8 mouse cellular contexts compared by ENCODE assay signal in genomic region chr2:30177700-30178675, GRCm38 (mm10). TPM values are rescaled to one million over a fixed set of nuclear protein-coding genes. Genes with fewer than 3 reads are reported as not detected.
DNase-seq lines count a peak whose midpoint lies in the region; ATAC-seq and TF ChIP-seq lines count a peak whose summit lies in the region.

Spout1 (minus strand) TSS chr2:30178459.

- intact Hi-C loops in heart, postnatal 36 days (cut with DNase I): loop anchor here (1.0 to 2.0 kb wide), 3 partner anchors 25 to 93 kb away; partner anchors contain the start of gene Lrrc8a

- peak within 1 kb of the TSS; percentile 26; the same call in 1 of the 2 replicates for H3K27ac ChIP-seq in forebrain, embryonic 16.5 days (ENCODE audit: low read length)
- peak within 1 kb of the TSS; percentile 87 for H3K27ac ChIP-seq in layer of hippocampus, adult 2 months
- H3K27ac ChIP-seq in lung, embryonic 14.5 days (ENCODE audit: low read depth): peak within 1 kb of the TSS; percentile 46; the same call in 1 of the 2 replicates
- H3K27ac ChIP-seq in olfactory bulb, adult 2 months (ENCODE audit: insufficient read depth, low read depth, low read length): no peak within 1 kb of the TSS; the same call in 1 of the 2 replicates
- H3K27ac ChIP-seq in thymus, adult 2 months (ENCODE audit: control insufficient read depth, insufficient read depth, low read length): no peak within 1 kb of the TSS

- ATAC-seq in G1E (ENCODE audit: extremely low read depth, insufficient number of reproducible peaks, low FRiP score, poor library complexity, severe bottlenecking): peak; percentile 95
- ATAC-seq in forebrain, embryonic 16.5 days: peak; percentile 100
- ATAC-seq in lung, embryonic 14.5 days (ENCODE audit: insufficient read depth): peak; percentile 99

- peaks cover 2% of the 10 kb centered on the region; the same call in 1 of the 2 replicates for H3K27me3 ChIP-seq in G1E (ENCODE audit: insufficient read depth, low read length)
- no peaks in the 10 kb centered on the region for H3K27me3 ChIP-seq in forebrain, embryonic 16.5 days (replicated peaks; ENCODE audit: control insufficient read depth, insufficient read depth, low read length)
- H3K27me3 ChIP-seq in lung, embryonic 14.5 days (ENCODE audit: insufficient read depth, low read length): no peaks in the 10 kb centered on the region
- H3K27me3 ChIP-seq in thymus, adult 2 months (ENCODE audit: control insufficient read depth, insufficient read depth, low read length): no peaks in the 10 kb centered on the region

- peaks cover 52% of the 10 kb centered on the region for H3K4me1 ChIP-seq in G1E (ENCODE audit: insufficient read depth, low read depth, low read length)
- H3K4me1 ChIP-seq in forebrain, embryonic 16.5 days (replicated peaks; ENCODE audit: control insufficient read depth, insufficient read depth, low read length): peaks cover 9% of the 10 kb centered on the region
- peaks cover 7% of the 10 kb centered on the region; the same call in 1 of the 2 replicates for H3K4me1 ChIP-seq in lung, embryonic 14.5 days (ENCODE audit: insufficient read depth)
- peaks cover 24% of the 10 kb centered on the region for H3K4me1 ChIP-seq in olfactory bulb, adult 2 months (ENCODE audit: control insufficient read depth, insufficient read depth, low read length)
- H3K4me1 ChIP-seq in thymus, adult 2 months (replicated peaks; ENCODE audit: control insufficient read depth, insufficient read depth, low read length): peaks cover 12% of the 10 kb centered on the region

- no peak for TF ChIP-seq CTCF in G1E (IDR thresholded peaks at IDR 0.05; ENCODE audit: low read depth, low read length)
- TF ChIP-seq CTCF in layer of hippocampus, adult 2 months (conservative IDR thresholded peaks at IDR 0.05): no peak
- no peak for TF ChIP-seq CTCF in lung, embryonic 14.5 days (IDR thresholded peaks at IDR 0.05; ENCODE audit: low read depth)
- no peak for TF ChIP-seq CTCF in olfactory bulb, adult 2 months (IDR thresholded peaks at IDR 0.05; ENCODE audit: insufficient read depth, low read depth, low read length)
- 0 out of 2 replicates have a peak, but pooled peaks have one; percentile 32 for TF ChIP-seq CTCF in thymus, adult 2 months (IDR thresholded peaks at IDR 0.05; ENCODE audit: borderline replicate concordance, control insufficient read depth, extremely low read depth, insufficient read depth, low read length, poor library complexity)

- H3K9ac ChIP-seq in forebrain, embryonic 16.5 days (replicated peaks; ENCODE audit: low read depth, low read length): peak within 1 kb of the TSS; percentile 61
- H3K9ac ChIP-seq in lung, embryonic 14.5 days: peak within 1 kb of the TSS; percentile 80

- WGBS in forebrain, embryonic 16.5 days: 3% methylated on average over 54 of the region's 54 CpGs
- WGBS in lung, embryonic 14.5 days: 1% methylated on average over 51 of the region's 54 CpGs
- WGBS in olfactory bulb, adult 2 months: 2% methylated on average over 54 of the region's 54 CpGs
- 3% methylated on average over 54 of the region's 54 CpGs for WGBS in thymus, adult 2 months

- TF ChIP-seq POLR2A in olfactory bulb, adult 2 months (IDR thresholded peaks at IDR 0.05; ENCODE audit: insufficient read depth, low read depth, low read length): peak; percentile 74
- TF ChIP-seq POLR2A in thymus, adult 2 months (IDR thresholded peaks at IDR 0.05; ENCODE audit: control insufficient read depth, extremely low read depth, insufficient read depth, low read length, poor library complexity): peak; percentile 61; the same call in 1 of the 2 replicates

- H3K4me2 ChIP-seq in forebrain, embryonic 16.5 days (ENCODE audit: low read length): peak within 1 kb of the TSS; percentile 82
- H3K4me2 ChIP-seq in lung, embryonic 14.5 days: peak within 1 kb of the TSS; percentile 68

- peaks cover 45% of the 10 kb centered on the region for H3K36me3 ChIP-seq in G1E (replicated peaks)
- H3K36me3 ChIP-seq in forebrain, embryonic 16.5 days (ENCODE audit: control insufficient read depth, insufficient read depth): peaks cover 15% of the 10 kb centered on the region
- peaks cover 40% of the 10 kb centered on the region for H3K36me3 ChIP-seq in lung, embryonic 14.5 days (ENCODE audit: insufficient read depth)
- H3K36me3 ChIP-seq in thymus, adult 2 months (ENCODE audit: control insufficient read depth, insufficient read depth, low read length): 0 out of 2 replicates have a peak, but pooled peaks cover 6% of the 10 kb centered on the region

- peak; percentile 78 for DNase-seq in G1E (ENCODE audit: low spot score)
- DNase-seq in cerebellum, adult 18-20 months: peak; percentile 95 to 97
- peak; percentile 91 to 94 for DNase-seq in heart, postnatal 36 days
- peak; percentile 95 to 97 for DNase-seq in layer of hippocampus, adult 2 months (ENCODE audit: low spot score in 2 of 2)
- peak; percentile 99 for DNase-seq in lung, embryonic 14.5 days
- peak; percentile 94 for DNase-seq in thymus, adult 2 months

- H3K9me3 ChIP-seq in G1E (replicated peaks): peaks cover 7% of the 10 kb centered on the region
- no peaks in the 10 kb centered on the region for H3K9me3 ChIP-seq in forebrain, embryonic 16.5 days (ENCODE audit: control insufficient read depth, low read length)
- H3K9me3 ChIP-seq in lung, embryonic 14.5 days (ENCODE audit: low read depth, low read length): no peaks in the 10 kb centered on the region

- peak within 1 kb of the TSS; percentile 82 for H3K4me3 ChIP-seq in G1E (ENCODE audit: low read depth, low read length)
- H3K4me3 ChIP-seq in forebrain, embryonic 16.5 days (replicated peaks; ENCODE audit: low read length): peak within 1 kb of the TSS; percentile 67
- peak within 1 kb of the TSS; percentile 72 for H3K4me3 ChIP-seq in layer of hippocampus, adult 2 months
- H3K4me3 ChIP-seq in lung, embryonic 14.5 days (ENCODE audit: low read depth, low read length): peak within 1 kb of the TSS; percentile 83
- H3K4me3 ChIP-seq in olfactory bulb, adult 2 months (ENCODE audit: insufficient read depth, low read depth, low read length): peak within 1 kb of the TSS; percentile 64
- H3K4me3 ChIP-seq in thymus, adult 2 months (ENCODE audit: control insufficient read depth, insufficient read depth, low read length): peak within 1 kb of the TSS; percentile 82

RNA-seq across cellular contexts. Expression of gene Spout1, which starts in this region (rescaled TPM):
- total RNA-seq in G1E (2014; fragmentation: Nextera tagmentation): 20.3 and 24.2 TPM in 2 replicates
- 24.6 and 27.0 TPM in 2 replicates for total RNA-seq in G1E (2017)
- polyA plus RNA-seq in G1E (2012): 51.3 and 57.0 TPM in 2 replicates
- polyA plus RNA-seq in forebrain, embryonic 16.5 days (2015; fragmentation: Nextera tagmentation; extraction: Ambion mirVana): 63.8 and 65.9 TPM in 2 replicates
- total RNA-seq in heart, postnatal 36 days (2021): 1 to 10 TPM; 5.8 to 6.0 TPM
- total RNA-seq in layer of hippocampus, adult 2 months (2021): 10 to 100 TPM; 35.4 to 40.0 TPM
- 67.1 and 72.6 TPM in 2 replicates for polyA plus RNA-seq in lung, embryonic 14.5 days (2014; fragmentation: Nextera tagmentation; extraction: Ambion mirVana)
- not detected in 2 replicates for polyA plus RNA-seq in olfactory bulb, adult 2 months (2012; ENCODE audit: insufficient read depth, insufficient read length, low replicate concordance, missing spikeins)
- 41.9 and 44.9 TPM in 2 replicates for polyA plus RNA-seq in thymus, adult 2 months (2012; rRNA removed)

Comparison
In these comparisons a context has a peak if more than half of its experiments do, and no peak if none do; other contexts are left out.
1. RNA of gene Spout1 (polyA plus RNA-seq): 67.1 to 72.6 TPM in lung, embryonic 14.5 days, 63.8 to 65.9 TPM in forebrain, embryonic 16.5 days, 51.3 to 57.0 TPM in G1E and 41.9 to 44.9 TPM in thymus, adult 2 months; not detected in olfactory bulb, adult 2 months; every median in the first group is over 10 times any median in the second.
2. H3K27ac ChIP-seq: peak in forebrain, embryonic 16.5 days (single experiment), layer of hippocampus, adult 2 months (single experiment) and lung, embryonic 14.5 days (single experiment); none in olfactory bulb, adult 2 months (single experiment) and thymus, adult 2 months (single experiment).
3. Peak in every context shown above with its lines, with median percentiles within 50 percentile points of each other: ATAC-seq, DNase-seq and H3K4me3 ChIP-seq.